Mouse (Mus musculus) cerebellum, adult 2 months (tissue): Measurements from ENCODE around the gene Olfr248. TPM values are rescaled to one million over a fixed set of nuclear protein-coding genes. Genes with fewer than 3 reads are reported as not detected.

Source experiments
- DNase-seq, 2 experiments: peaks; one replicate each; pipeline ENCODE4 v3.0.0; 2021
- H3K27ac ChIP-seq: fragments of 200-500 bp; 2 replicates; pipeline ENCODE4 v1.5.1; 2012; ENCODE audit warnings: low read length, control low read depth, inconsistent platforms; ENCODE audit not compliant: insufficient read depth
- H3K27me3 ChIP-seq: fragments of 200-500 bp; 2 replicates; pipeline ENCODE4 v1.6.1; 2012; ENCODE audit warnings: inconsistent platforms, mild to moderate bottlenecking, low read length, moderate library complexity; ENCODE audit not compliant: control insufficient read depth, insufficient read depth
- H3K4me1 ChIP-seq: fragments of 200-500 bp; 2 replicates; pipeline ENCODE4 v1.6.1; 2011; ENCODE audit warnings: low read length; ENCODE audit not compliant: control insufficient read depth, insufficient read depth
- H3K4me3 ChIP-seq: fragments of 200-500 bp; replicated peaks from 2 replicates; pipeline ENCODE3; 2011; ENCODE audit warnings: mild to moderate bottlenecking, low read depth, low read length, control low read depth; ENCODE audit not compliant: insufficient read depth
- CTCF ChIP-seq: fragments of 200-500 bp; IDR thresholded peaks from 2 replicates; pipeline ENCODE4 v1.5.1; 2011; ENCODE audit warnings: low read depth, mild to moderate bottlenecking, control low read depth, low read length, moderate library complexity, borderline replicate concordance; ENCODE audit not compliant: insufficient read depth
- POLR2A ChIP-seq: fragments of 200-500 bp; IDR thresholded peaks from 2 replicates; pipeline ENCODE4 v1.6.1; 2011; ENCODE audit warnings: low read length, control low read depth, borderline replicate concordance; ENCODE audit not compliant: insufficient read depth
- WGBS: fragments of 180-500 bp; shearing (Covaris S2); methylation state at CpG from one replicate; pipeline ENCODE4 v1.1.7; 2018; 5-methylcytosine and 5-hydroxymethylcytosine counted together
- polyA plus RNA-seq: library from polyadenylated mRNA; depleted of rRNA; stranded (reverse); fragments of >200 nt; gene quantifications from 2 replicates; pipeline ENCODE4 v1.2.3, GENCODE M21; 2012; rRNA removed

The Olfr248 gene
- polyA plus RNA-seq, 1 experiment, result not detected

- Histone ChIP-seq H3K4me1 (no peaks in the 10 kb centered on the region), H3K27me3 (no peaks in the 10 kb centered on the region), H3K4me3 (no peak overlapping the region), H3K27ac (no peak overlapping the region)
- DNase-seq, result no peak
- WGBS, result 95% methylated on average over 1 of the region's 1 CpGs
- TF ChIP-seq POLR2A (no peak), CTCF (no peak)
These were observed 36.6 kb downstream of the Olfr248 start for GRCm38 (mm10) chr1:174427402-174427801.

- Histone ChIP-seq H3K4me3 (no peak overlapping the region), H3K27ac (no peak overlapping the region), H3K27me3 (no peaks in the 10 kb centered on the region), H3K4me1 (no peaks in the 10 kb centered on the region)
- no peak for DNase-seq
- 87% methylated on average over 2 of the region's 2 CpGs for WGBS
- TF ChIP-seq POLR2A (no peak), CTCF (no peak)
These were observed 37.6 kb downstream of the Olfr248 start for GRCm38 (mm10) chr1:174428407-174428806.

GRCm38 (mm10) chr1:174434121-174434520 lies 43.3 kb downstream of the Olfr248 start:
- H3K27me3 ChIP-seq, result no peaks in the 10 kb centered on the region
- no peak overlapping the region for H3K27ac ChIP-seq
- no peak overlapping the region for H3K4me3 ChIP-seq
- WGBS, result 68% methylated on average over 1 of the region's 1 CpGs
- no peaks in the 10 kb centered on the region for H3K4me1 ChIP-seq
- no peak for TF ChIP-seq POLR2A
- no peak for TF ChIP-seq CTCF
- no peak for DNase-seq

Other genes with a start within 250 kb of the Olfr248 start
- gene Olfr420, start 235.4 kb upstream of the Olfr248 start, polyA plus RNA-seq, result not detected in 2 replicates
- gene Spta1, start 218.3 kb upstream of the Olfr248 start, polyA plus RNA-seq, result 0.02 and 0.03 TPM in 2 replicates
- not detected in 2 replicates for gene Olfr419, start 139.0 kb upstream of the Olfr248 start, polyA plus RNA-seq
- not detected in 2 replicates for gene Mptx1, start 60.5 kb upstream of the Olfr248 start, polyA plus RNA-seq
- gene Olfr417, start 25.9 kb upstream of the Olfr248 start, polyA plus RNA-seq, result not detected in 2 replicates
- not detected in 2 replicates for gene Olfr414, start 33.0 kb downstream of the Olfr248 start, polyA plus RNA-seq
- not detected in 2 replicates for gene Olfr220, start 51.0 kb downstream of the Olfr248 start, polyA plus RNA-seq
- 24.3 and 25.5 TPM in 2 replicates for gene Fmn2, start 110.8 kb downstream of the Olfr248 start, polyA plus RNA-seq